Mouse (Mus musculus) embryonic fibroblast, embryonic 13.5 days (primary cell): ENCODE results near the gene Setd6. TPM values are rescaled to one million over a fixed set of nuclear protein-coding genes. Genes with fewer than 3 reads are reported as not detected.

Experiments used
- H3K27ac ChIP-seq: 2 replicates; pipeline ENCODE4 v1.5.1; 2012; ENCODE audit warnings: low read length, control low read depth, inconsistent platforms; ENCODE audit not compliant: insufficient read depth
- H3K4me1 ChIP-seq: 2 replicates; pipeline ENCODE4 v1.6.1; 2011; ENCODE audit warnings: low read length; ENCODE audit not compliant: control insufficient read depth, insufficient read depth
- H3K4me3 ChIP-seq: 2 replicates; pipeline ENCODE4 v1.5.1; 2011; ENCODE audit warnings: mild to moderate bottlenecking, control low read depth, low read length; ENCODE audit not compliant: insufficient read depth
- CTCF ChIP-seq: IDR thresholded peaks from 2 replicates; pipeline ENCODE4 v1.5.1; 2011; ENCODE audit warnings: mild to moderate bottlenecking, control low read depth, low read length, moderate library complexity, borderline replicate concordance; ENCODE audit not compliant: insufficient read depth
- POLR2A ChIP-seq: IDR thresholded peaks from 2 replicates; pipeline ENCODE4 v1.6.1; 2011; ENCODE audit warnings: low read depth, mild to moderate bottlenecking, control low read depth, low read length, moderate library complexity
- polyA plus RNA-seq: library from polyadenylated mRNA; stranded (reverse); fragments of >200 nt; gene quantifications from 2 replicates; pipeline ENCODE4 v1.2.4, GENCODE M21; 2011; ENCODE audit warnings: low read depth; ENCODE audit not compliant: missing spikeins, insufficient read length

Setd6 gene
- polyA plus RNA-seq, 1 experiment: 16.8 TPM

DNA sequence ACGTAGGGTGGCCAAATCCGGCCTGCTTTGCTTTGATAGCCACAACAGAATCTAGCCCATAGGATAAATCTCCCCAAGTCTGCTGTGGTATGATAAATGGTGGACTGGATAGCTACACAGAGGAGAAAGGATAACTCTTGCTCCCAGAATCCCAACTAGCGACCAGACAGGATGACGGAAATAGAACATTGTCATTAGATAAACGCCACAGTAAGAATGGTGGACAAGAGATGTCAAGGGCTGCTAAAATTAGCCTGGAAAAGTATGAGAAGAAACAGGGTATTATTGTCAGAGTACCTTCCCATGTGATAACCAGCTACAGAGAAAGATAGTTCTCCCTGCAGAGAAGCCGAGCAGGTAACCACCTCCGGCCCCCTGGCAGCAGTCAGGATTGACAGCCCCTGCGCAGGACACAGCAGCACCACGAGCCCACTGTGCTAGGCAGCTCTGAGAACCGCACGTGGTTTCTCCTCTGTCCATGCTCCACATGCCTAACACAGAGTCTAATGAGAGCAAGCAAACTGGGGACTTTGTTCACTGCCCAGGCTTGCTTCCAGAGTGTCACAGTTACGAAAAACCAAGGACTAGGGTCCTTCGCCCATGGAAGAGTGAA is 24.6 kb upstream of the Setd6 start:
- Histone ChIP-seq H3K4me1 (no peaks in the 10 kb centered on the region), H3K4me3 (no peak overlapping the region)
- TF ChIP-seq CTCF: no peak
- no peak for TF ChIP-seq POLR2A

DNA sequence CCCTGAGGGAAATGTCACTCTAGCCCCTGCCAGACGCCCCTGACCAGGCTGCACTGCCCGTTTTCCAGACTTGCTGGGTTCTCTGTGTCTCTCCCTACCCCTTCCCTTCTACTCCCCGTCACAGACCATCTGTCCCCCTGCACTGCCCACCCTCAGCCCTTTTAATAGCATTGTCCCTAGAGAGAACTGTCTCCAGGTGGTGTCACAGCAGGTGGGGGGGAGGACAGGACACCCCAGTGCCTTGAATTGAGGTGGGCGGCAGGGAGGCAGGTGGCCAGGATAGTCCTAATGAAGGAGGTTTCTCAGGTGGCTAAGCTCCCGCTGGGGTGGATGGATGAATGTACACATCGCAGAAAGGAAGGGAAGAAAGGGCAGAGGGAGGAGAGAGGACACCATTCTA is 21.1 kb upstream of the Setd6 start:
- no peak overlapping the region for H3K4me3 ChIP-seq
- TF ChIP-seq POLR2A: no peak
- TF ChIP-seq CTCF: no peak
- no peaks in the 10 kb centered on the region for H3K4me1 ChIP-seq
- no peak overlapping the region for H3K27ac ChIP-seq

More for the DNA sequence above, 24.6 kb upstream of the Setd6 start:
- no peak overlapping the region for H3K27ac ChIP-seq

DNA sequence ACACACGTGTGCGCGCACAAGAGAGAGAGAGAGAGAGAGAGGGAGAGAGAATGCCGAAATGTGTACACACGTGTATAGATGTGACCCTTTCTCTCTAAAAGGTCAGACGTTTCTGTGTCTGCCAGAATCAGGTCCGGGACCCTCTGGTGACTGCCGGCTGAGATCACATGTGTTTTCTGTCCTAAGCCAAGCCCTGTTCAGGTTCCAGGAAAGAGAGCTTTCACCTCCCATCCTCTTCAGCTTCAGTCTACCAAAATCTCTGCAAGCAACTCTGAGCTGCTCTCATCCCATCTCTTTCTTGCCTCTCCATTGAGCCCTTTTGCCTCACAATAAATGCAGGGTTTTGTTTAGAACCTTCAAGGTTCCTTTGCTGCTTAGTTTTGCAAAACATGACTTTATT is 19.0 kb upstream of the Setd6 start:
- H3K4me3 ChIP-seq: no peak overlapping the region
- TF ChIP-seq CTCF (no peak), POLR2A (no peak)
- H3K4me1 ChIP-seq: no peaks in the 10 kb centered on the region
- H3K27ac ChIP-seq: no peak overlapping the region

DNA sequence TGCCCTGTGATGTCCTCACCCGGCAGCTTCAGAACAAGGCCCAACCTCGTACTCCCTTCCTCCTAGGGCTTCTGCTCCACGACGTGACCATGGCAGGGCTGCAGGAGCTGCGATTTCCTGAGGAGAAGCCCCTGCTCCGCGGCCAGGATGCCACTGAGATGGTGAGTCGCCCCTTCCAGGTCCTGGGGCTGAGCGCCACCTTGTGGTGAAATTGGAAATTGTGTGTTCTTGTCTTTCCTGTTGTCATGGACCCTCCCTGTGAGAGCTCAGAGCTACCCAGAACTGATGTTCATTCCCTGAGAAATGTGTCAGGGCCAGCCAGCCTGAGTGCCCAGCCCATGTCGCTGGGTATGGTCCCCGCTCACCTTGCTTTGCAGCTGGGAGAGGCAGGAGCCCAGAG is 18.6 kb upstream of the Setd6 start:
- Histone ChIP-seq H3K27ac (no peak overlapping the region), H3K4me3 (no peak overlapping the region), H3K4me1 (no peaks in the 10 kb centered on the region)
- TF ChIP-seq CTCF (peak; percentile 83; the same call in 1 of the 2 replicates), POLR2A (no peak)

DNA sequence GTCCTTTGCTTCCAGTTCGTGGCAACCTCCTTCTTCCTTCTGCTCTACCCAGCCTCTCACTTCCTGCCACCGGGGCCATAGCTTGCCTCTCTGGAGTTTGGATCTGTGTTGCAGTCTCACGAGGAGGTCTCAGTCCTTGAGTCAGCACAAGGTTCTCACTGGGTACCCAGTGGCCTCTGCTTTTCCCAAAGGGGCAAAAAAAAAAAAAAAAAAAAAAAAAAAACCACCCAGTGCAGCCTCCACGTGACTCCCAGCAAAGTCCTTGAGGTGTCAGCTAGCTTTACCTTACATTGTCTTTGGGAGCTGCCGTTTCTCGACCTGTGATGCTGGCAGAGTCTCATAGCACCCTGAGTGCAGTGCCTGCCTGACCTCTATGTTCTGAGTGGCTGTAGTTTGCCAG is 17.5 kb upstream of the Setd6 start:
- Histone ChIP-seq H3K4me3 (no peak overlapping the region), H3K4me1 (no peaks in the 10 kb centered on the region), H3K27ac (no peak overlapping the region)
- TF ChIP-seq CTCF (no peak), POLR2A (no peak)

DNA sequence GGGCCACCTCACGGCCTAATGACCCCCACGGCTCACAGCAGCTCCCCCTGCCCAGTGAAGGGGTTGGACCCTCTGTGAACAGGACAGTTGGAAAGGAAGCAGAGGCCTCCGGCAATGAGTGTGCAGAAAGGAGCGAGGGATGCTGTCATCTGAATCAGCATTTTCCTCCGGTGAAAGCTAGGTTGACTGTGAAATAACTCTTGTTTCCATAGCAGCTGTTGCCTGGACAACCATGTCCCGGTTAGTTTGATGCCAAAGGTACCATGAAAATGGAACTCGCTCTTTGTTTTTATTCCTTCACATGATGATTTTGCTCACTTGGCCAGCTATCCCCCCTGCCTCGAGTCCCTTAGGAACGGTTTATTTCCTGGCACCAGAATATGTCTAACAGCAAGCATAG is 15.4 kb upstream of the Setd6 start:
- TF ChIP-seq POLR2A: no peak
- TF ChIP-seq CTCF: no peak
- Histone ChIP-seq H3K4me3 (no peak overlapping the region), H3K4me1 (no peaks in the 10 kb centered on the region; the same call in 1 of the 2 replicates), H3K27ac (no peak overlapping the region)

DNA sequence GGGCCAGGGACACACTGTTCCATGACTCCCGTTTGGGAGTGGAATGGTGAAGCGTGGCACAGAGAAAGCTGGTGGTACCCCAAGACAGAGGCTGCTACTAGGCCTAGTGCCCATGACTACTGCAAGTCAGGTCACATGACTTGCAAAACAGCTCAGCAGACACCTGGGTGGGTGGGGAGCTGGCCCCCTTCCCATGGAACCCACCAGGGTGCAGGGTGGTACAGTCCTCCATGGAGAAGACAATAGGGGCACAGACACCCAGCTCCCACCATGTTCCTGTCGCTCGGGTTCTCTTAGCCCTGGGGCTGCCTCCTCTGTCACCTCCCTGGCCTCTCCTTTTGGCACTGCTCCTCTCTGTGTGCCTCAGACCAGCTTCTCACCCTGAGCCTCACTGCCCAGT is 13.9 kb upstream of the Setd6 start:
- Histone ChIP-seq H3K27ac (no peak overlapping the region), H3K4me3 (no peak overlapping the region), H3K4me1 (no peaks in the 10 kb centered on the region; the same call in 1 of the 2 replicates)
- TF ChIP-seq CTCF (no peak), POLR2A (no peak)

DNA sequence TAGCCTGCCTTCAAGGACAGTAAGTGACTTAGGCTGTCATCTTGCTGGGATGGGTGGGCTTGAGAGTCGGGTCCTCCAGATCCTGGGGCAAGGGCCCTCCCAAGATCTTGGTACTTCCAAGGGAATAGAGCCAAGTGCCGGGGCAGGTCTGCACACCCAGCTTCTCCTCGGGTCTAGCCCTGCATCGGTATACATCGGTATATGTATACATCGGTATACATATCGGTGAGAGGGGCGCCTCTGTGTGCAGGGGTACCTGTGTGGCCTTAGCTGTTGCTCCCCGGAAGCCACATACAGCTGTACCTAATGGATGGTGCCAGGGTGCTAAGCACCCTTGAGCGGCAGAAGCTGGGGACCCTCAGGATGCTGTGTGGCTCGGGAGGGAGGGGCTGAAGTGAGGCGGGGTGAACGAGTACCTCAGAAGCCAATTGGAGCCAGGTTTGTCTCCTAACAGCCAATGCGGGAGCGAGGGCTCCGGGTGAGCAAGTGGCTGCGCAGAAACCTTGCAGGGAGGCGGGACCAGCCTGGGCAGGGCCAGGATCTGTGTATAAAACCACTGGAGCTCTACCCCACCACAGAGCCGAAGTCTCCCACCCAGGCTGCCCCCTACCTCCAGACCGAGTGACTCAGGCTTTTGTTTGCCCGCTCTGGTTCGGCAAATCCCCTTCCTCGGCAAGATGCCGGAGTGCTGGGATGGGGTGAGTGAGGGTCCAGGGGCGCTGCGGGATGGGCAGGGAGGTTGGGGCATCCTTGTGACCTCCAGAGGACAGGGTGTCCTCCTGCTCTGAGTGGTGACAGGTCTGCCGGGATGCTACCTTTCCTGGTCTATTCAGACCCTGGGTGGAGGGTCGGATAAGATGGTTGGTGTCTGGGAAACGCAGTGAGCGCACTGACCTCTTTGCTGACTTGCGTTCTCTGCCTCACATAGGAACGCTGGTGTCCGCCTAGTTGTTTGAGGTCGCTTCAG is 12.9 kb upstream of the Setd6 start:
- H3K27ac ChIP-seq: peak overlapping the region; percentile 21; the same call in 1 of the 2 replicates
- H3K4me3 ChIP-seq: peak overlapping the region; percentile 69
- H3K4me1 ChIP-seq: no peaks in the 10 kb centered on the region; the same call in 1 of the 2 replicates
- TF ChIP-seq CTCF (no peak), POLR2A (peak; percentile 94)

DNA sequence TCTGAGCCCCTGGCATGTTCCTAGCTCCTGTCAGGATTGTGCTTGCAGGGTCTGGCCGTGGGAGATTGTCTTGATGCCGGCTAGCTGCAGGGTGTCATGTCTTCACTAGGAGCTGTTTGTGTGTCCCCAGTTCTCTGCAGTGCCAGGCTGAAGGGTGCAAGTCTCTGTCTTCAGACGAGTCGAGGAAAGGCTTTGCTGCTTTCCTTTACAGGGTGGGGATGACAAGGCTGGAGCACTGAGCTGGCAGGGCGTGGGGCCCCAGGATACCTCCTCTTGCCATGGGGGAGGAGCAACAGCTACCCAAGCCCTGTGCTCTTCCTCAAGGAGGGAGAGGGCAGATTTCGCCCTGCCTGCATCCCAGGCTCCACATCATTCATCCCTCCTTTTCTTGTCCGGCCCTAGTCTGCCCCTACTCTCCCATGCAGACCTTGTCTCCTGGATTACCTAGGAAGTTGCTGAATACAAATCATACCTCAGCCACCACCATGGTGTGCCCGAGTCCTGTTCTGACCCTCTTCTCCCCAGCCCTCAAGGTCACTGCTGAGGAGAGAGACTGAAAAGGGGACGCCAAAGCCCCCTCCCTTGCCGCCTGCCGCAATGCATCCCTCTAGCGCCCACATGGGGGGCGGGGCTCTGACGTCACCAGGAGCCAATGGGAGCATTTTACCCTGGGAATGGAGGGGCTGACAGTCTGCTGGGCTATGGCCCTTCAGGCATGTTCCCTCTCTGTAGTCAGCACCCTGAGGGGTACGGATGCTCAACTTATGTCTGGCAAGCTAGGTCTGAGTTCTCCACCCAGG is 12.0 kb upstream of the Setd6 start:
- no peaks in the 10 kb centered on the region; the same call in 1 of the 2 replicates for H3K4me1 ChIP-seq
- H3K4me3 ChIP-seq: peak overlapping the region; percentile 69
- TF ChIP-seq CTCF (no peak), POLR2A (peak; percentile 58)
- peak overlapping the region; percentile 32 for H3K27ac ChIP-seq

DNA sequence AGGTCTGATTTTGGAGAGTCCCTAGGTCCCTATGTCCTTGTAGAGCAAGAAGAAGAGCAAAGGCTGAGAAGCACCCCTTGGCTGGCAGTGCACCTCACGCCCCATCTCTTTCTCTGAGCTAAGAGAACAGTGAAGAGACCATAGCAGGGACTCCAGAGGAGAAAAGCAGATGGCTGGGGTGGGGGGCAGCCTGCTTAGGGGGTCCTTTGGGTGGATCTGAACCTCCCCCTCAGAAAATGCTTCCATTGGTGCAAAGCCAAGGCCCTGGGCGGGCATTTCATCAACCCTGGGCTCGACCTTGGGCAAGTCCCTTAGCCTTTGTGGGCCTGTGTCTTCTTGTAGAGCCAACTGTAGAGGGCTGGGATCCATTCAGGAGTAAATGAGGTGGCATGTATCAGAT is 11.1 kb upstream of the Setd6 start:
- H3K4me3 ChIP-seq: no peak overlapping the region
- no peak for TF ChIP-seq CTCF
- no peak for TF ChIP-seq POLR2A
- no peaks in the 10 kb centered on the region; the same call in 1 of the 2 replicates for H3K4me1 ChIP-seq
- no peak overlapping the region for H3K27ac ChIP-seq
